Mouse (Mus musculus) heart, embryonic 14.5 days (tissue): Measurements from ENCODE around the gene Jam3. TPM values are rescaled to one million over a fixed set of nuclear protein-coding genes. Genes with fewer than 3 reads are reported as not detected.

ENCODE experiments used
- ATAC-seq: fragments of 200-750 bp; cut with Nextera tagmentation; 2 replicates; pipeline ENCODE4 v1.8.0; 2017; ENCODE audit warnings: low read depth, moderate TSS enrichment; ENCODE audit not compliant: insufficient number of reproducible peaks, insufficient read depth, low FRiP score
- H3K27ac ChIP-seq, 2 experiments: fragments of 200-500 bp in 1 of 2; fragments of 300-500 bp in 1 of 2; sonication (generic) in 1 of 2; replicated peaks in 1 of 2; 2 replicates each; pipeline ENCODE4 v1.5.1; 2012 to 2014; ENCODE audit warnings: low read depth in 2 of 2, low read length in 2 of 2, control low read depth in 1 of 2, mild to moderate bottlenecking in 1 of 2, mixed read lengths in 1 of 2; ENCODE audit not compliant: control insufficient read depth in 1 of 2, insufficient read depth in 1 of 2
- H3K27me3 ChIP-seq: fragments of 300-500 bp; sonication (generic); 2 replicates; pipeline ENCODE4 v1.6.1; 2014; ENCODE audit warnings: mild to moderate bottlenecking, low read length, control low read depth; ENCODE audit not compliant: control insufficient read depth, insufficient read depth
- H3K36me3 ChIP-seq: fragments of 300-500 bp; sonication (generic); 2 replicates; pipeline ENCODE4 v1.6.1; 2014; ENCODE audit warnings: mild to moderate bottlenecking, control low read depth, low read length, mixed read lengths; ENCODE audit not compliant: control insufficient read depth, insufficient read depth
- H3K4me1 ChIP-seq, 2 experiments: fragments of 200-500 bp in 1 of 2; fragments of 300-500 bp in 1 of 2; sonication (generic) in 1 of 2; 2 replicates each; pipeline ENCODE4 v1.6.1; 2012 to 2014; ENCODE audit warnings: low read length in 2 of 2, control low read depth in 1 of 2, mixed read lengths in 1 of 2; ENCODE audit not compliant: control insufficient read depth in 2 of 2, insufficient read depth in 2 of 2
- H3K4me2 ChIP-seq: fragments of 300-500 bp; sonication (generic); 2 replicates; pipeline ENCODE4 v1.6.1; 2014; ENCODE audit warnings: mild to moderate bottlenecking, low read length
- H3K4me3 ChIP-seq, 2 experiments: fragments of 200-500 bp in 1 of 2; fragments of 300-500 bp in 1 of 2; sonication (generic) in 1 of 2; 2 replicates each; pipeline ENCODE4 v1.5.1; 2012 to 2014; ENCODE audit warnings: low read length in 2 of 2, mild to moderate bottlenecking in 2 of 2, control low read depth in 1 of 2, low read depth in 1 of 2, moderate library complexity in 1 of 2; ENCODE audit not compliant: control insufficient read depth in 1 of 2, insufficient read depth in 1 of 2
- H3K9ac ChIP-seq: fragments of 300-500 bp; sonication (generic); 2 replicates; pipeline ENCODE4 v1.6.1; 2014; ENCODE audit warnings: mild to moderate bottlenecking, low read length
- H3K9me3 ChIP-seq: fragments of 300-500 bp; sonication (generic); 2 replicates; pipeline ENCODE4 v1.6.1; 2016; ENCODE audit warnings: low read length, control low read depth; ENCODE audit not compliant: control insufficient read depth
- WGBS: fragments of 180-500 bp; shearing (Covaris S2); extraction: QIAGEN DNeasy Blood & Tissue Kit; methylation state at CpG from one replicate; pipeline ENCODE4 v1.1.7; 2014; 5-methylcytosine and 5-hydroxymethylcytosine counted together
- polyA plus RNA-seq: library from polyadenylated mRNA; unstranded; fragments of >200 nt; fragmentation: Nextera tagmentation; extraction: Ambion mirVana; gene quantifications from 2 replicates; pipeline ENCODE4 v1.2.1, GENCODE M21; 2014

Gene Jam3
- polyA plus RNA-seq, 1 experiment from 2014 or later, result 40.9 TPM

GRCm38 (mm10) chr9:27135372-27135771, 19.8 kb downstream of the Jam3 start:
- 86% methylated on average over 7 of the region's 7 CpGs for WGBS
- peaks cover 0 to 9% of the 10 kb centered on the region in 2 experiments; a peak in 2 of 4 replicates for H3K4me1 ChIP-seq
- no peak overlapping the region for H3K4me2 ChIP-seq
- H3K36me3 ChIP-seq, result no peaks in the 10 kb centered on the region; the same call in 1 of the 2 replicates
- no peak overlapping the region for H3K27ac ChIP-seq
- no peak overlapping the region for H3K4me3 ChIP-seq
- no peak for ATAC-seq
- H3K9me3 ChIP-seq, result no peaks in the 10 kb centered on the region
- no peak overlapping the region for H3K9ac ChIP-seq
- no peaks in the 10 kb centered on the region for H3K27me3 ChIP-seq

GRCm38 (mm10) chr9:27134410-27134809, 20.8 kb downstream of the Jam3 start:
- Histone ChIP-seq H3K4me3 (no peak overlapping the region), H3K9ac (no peak overlapping the region), H3K36me3 (no peaks in the 10 kb centered on the region; the same call in 1 of the 2 replicates), H3K9me3 (no peaks in the 10 kb centered on the region), H3K27ac (no peak overlapping the region), H3K4me1 (peaks cover 0 to 6% of the 10 kb centered on the region in 2 experiments; a peak in 1 of 4 replicates), H3K27me3 (no peaks in the 10 kb centered on the region), H3K4me2 (no peak overlapping the region)
- ATAC-seq, result no peak
- 51% methylated on average over 1 of the region's 1 CpGs for WGBS

DNA sequence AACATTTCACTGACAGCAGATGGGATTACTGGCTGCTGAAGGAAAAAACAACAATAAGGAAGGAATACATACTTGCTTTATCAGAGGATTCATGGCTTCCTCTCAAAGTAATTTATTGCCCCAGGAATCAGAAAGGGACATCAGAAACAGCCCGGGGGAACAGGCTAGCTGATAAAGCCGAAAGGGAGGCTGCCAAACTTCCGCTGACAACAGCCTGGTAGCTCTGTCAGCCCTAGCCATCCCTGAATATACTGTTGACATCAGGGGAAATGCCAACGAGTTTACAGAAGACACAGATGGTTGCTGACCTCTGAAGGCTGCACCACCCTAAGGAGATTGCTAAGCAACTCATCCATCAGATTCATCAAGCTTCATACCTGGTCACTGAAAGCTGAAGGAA, 26.6 kb downstream of the Jam3 start:
- Histone ChIP-seq H3K4me2 (no peak overlapping the region), H3K9ac (no peak overlapping the region), H3K9me3 (no peaks in the 10 kb centered on the region), H3K36me3 (no peaks in the 10 kb centered on the region; the same call in 1 of the 2 replicates), H3K4me1 (peaks cover 3 to 9% of the 10 kb centered on the region in 2 experiments; a peak in 2 of 4 replicates), H3K27me3 (no peaks in the 10 kb centered on the region), H3K27ac (no peak overlapping the region), H3K4me3 (no peak overlapping the region)
- 31% methylated on average over 4 of the region's 4 CpGs for WGBS
- ATAC-seq, result no peak

DNA sequence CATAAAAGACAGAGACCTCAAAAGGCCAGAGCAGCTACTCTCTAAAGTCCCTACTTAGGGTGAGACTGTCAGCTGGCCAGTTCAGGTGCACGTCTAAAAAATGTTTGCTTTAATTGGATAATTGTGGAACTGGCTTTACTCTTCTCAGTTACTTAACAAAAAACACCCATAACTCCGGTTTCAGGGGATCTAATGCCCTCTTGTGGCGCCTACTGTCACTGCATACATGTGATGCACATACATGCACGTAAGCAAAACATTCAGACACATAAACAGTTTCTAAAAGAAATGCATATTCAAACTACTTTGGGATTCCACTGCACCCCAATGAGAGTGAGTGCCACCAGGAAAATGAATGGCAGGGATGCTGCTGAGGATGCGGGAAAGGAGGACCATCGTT, 28.7 kb downstream of the Jam3 start:
- Histone ChIP-seq H3K27ac (no peak overlapping the region), H3K36me3 (no peaks in the 10 kb centered on the region), H3K9me3 (no peaks in the 10 kb centered on the region), H3K4me3 (no peak overlapping the region), H3K9ac (no peak overlapping the region), H3K27me3 (no peaks in the 10 kb centered on the region), H3K4me1 (peaks cover 3 to 9% of the 10 kb centered on the region in 2 experiments; a peak in 2 of 4 replicates), H3K4me2 (no peak overlapping the region)
- ATAC-seq, result no peak
- 94% methylated on average over 6 of the region's 6 CpGs for WGBS

DNA sequence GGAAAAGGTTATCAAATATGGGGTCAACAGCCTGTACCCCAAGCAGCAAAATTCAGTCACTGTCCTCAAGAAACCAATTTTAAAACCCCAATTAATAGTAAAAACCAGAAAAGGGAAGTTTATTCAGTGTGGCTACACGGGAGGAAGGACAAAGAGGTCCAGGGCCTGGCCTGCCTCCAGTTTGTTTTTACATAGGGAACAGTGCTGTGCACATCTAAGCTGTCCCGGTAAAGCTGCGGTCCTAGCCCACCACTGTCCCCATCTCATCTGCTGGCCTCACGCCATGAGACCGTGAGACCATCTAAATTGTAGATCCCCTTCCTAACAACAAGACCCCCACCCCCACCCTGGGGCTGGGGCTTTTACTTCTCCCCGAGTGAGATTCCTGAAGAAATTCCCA, 29.8 kb downstream of the Jam3 start:
- Histone ChIP-seq H3K9ac (no peak overlapping the region), H3K9me3 (no peaks in the 10 kb centered on the region), H3K4me2 (no peak overlapping the region), H3K27ac (no peak overlapping the region), H3K36me3 (no peaks in the 10 kb centered on the region), H3K27me3 (no peaks in the 10 kb centered on the region), H3K4me3 (no peak overlapping the region), H3K4me1 (peaks cover 3 to 9% of the 10 kb centered on the region in 2 experiments; a peak in 2 of 4 replicates)
- 56% methylated on average over 6 of the region's 6 CpGs for WGBS
- no peak for ATAC-seq

DNA sequence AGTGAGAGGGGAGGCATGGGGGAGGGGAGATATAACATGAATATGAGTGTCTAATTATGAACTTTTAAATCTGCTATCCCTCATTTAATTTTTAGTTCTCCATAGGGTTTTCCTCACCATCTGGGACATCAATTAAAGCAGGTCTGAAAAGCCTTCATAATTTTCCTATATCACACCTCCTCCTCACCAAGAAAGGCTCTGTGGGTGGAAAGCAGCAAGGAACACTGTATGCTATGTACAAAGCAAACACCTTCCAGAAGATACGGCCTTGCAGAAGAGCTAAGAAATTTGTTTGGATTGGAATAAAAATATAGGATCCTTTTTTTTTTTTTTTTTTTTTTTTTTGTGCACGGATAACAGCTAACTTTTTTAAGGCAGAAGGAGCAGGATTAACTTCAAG, 31.3 kb downstream of the Jam3 start:
- no peak overlapping the region for H3K4me2 ChIP-seq
- 58% methylated on average over 2 of the region's 2 CpGs for whole genome bisulfite sequencing
- no peaks in the 10 kb centered on the region for H3K9me3 ChIP-seq
- no peak overlapping the region for H3K9ac ChIP-seq
- no peaks in the 10 kb centered on the region for H3K27me3 ChIP-seq
- H3K4me3 ChIP-seq, result no peak overlapping the region
- peaks cover 3 to 9% of the 10 kb centered on the region in 2 experiments; a peak in 2 of 4 replicates for H3K4me1 ChIP-seq
- no peak overlapping the region for H3K27ac ChIP-seq
- ATAC-seq, result no peak
- no peaks in the 10 kb centered on the region for H3K36me3 ChIP-seq

- no peak overlapping the region for H3K4me3 ChIP-seq
- H3K4me1 ChIP-seq, result peaks cover 0 to 4% of the 10 kb centered on the region in 2 experiments; a peak in 1 of 4 replicates
- no peak overlapping the region for H3K27ac ChIP-seq
- H3K4me2 ChIP-seq, result no peak overlapping the region
- WGBS, result 89% methylated on average over 4 of the region's 4 CpGs
- no peak for ATAC-seq
- no peak overlapping the region for H3K9ac ChIP-seq
- H3K9me3 ChIP-seq, result no peaks in the 10 kb centered on the region
- no peaks in the 10 kb centered on the region for H3K36me3 ChIP-seq
- H3K27me3 ChIP-seq, result no peaks in the 10 kb centered on the region
These were observed 32.3 kb downstream of the Jam3 start for GRCm38 (mm10) chr9:27122963-27123362.

GRCm38 (mm10) chr9:27122076-27122475, 33.1 kb downstream of the Jam3 start:
- Histone ChIP-seq H3K9me3 (no peaks in the 10 kb centered on the region), H3K36me3 (no peaks in the 10 kb centered on the region), H3K27me3 (no peaks in the 10 kb centered on the region), H3K4me3 (no peak overlapping the region), H3K4me1 (peaks cover 0 to 4% of the 10 kb centered on the region in 2 experiments; a peak in 1 of 4 replicates), H3K9ac (no peak overlapping the region), H3K27ac (no peak overlapping the region), H3K4me2 (no peak overlapping the region)
- ATAC-seq, result no peak
- 85% methylated on average over 4 of the region's 4 CpGs for WGBS
